Mouse (Mus musculus) cerebellum, adult 2 months (tissue): ENCODE results near the gene Bsnd.

ENCODE experiments used
- CTCF ChIP-seq: fragments of 200-500 bp; IDR thresholded peaks from 2 replicates; pipeline ENCODE4 v1.5.1; 2011; ENCODE audit warnings: low read depth, mild to moderate bottlenecking, control low read depth, low read length, moderate library complexity, borderline replicate concordance; ENCODE audit not compliant: insufficient read depth
- POLR2A ChIP-seq: fragments of 200-500 bp; IDR thresholded peaks from 2 replicates; pipeline ENCODE4 v1.6.1; 2011; ENCODE audit warnings: low read length, control low read depth, borderline replicate concordance; ENCODE audit not compliant: insufficient read depth

- no peak for TF ChIP-seq CTCF
- TF ChIP-seq POLR2A = no peak
These were observed 30.1 kb downstream of the Bsnd start for GRCm38 (mm10) chr4:106462016-106462415.
